Mouse (Mus musculus): ENCODE results near the gene Troap.

DNA sequence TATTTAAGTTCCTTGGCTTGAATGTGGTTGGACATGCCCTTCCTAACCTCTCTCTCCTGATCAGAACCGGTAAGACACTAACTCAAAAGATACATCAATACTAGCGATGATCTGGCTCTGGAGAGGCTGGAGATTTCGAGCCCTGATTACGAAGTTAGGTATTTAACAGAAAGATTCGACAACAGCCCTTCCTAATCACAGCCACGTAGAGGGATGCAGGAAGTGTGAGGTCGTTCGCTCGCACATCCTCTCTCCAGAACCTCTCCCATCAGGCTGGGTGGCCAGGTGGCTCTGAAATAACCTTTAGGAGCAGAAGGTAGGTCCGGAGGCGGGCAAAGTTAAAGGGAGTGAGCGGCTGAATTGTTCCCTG, 51.3 kb downstream of the Troap start, which contains the start of gene Spats2:
- TF ChIP-seq CTCF (IDR thresholded peaks at IDR 0.05; ENCODE audit: control insufficient read depth, insufficient read depth, insufficient read length): no peak
- TF ChIP-seq MAX (IDR thresholded peaks at IDR 0.05): no peak
- no peak for TF ChIP-seq MYOG (IDR thresholded peaks at IDR 0.05; ENCODE audit: control insufficient read depth, extremely low read depth, insufficient read length)

Measured in C2C12 (cell line).